Mouse (Mus musculus): ENCODE data around the gene Gm7073. TPM values are rescaled to one million over a fixed set of nuclear protein-coding genes. Genes with fewer than 3 reads are reported as not detected.
A peak's percentile ranks its signal among the peaks of the same experiment; 100 is the strongest.

Gm7073 gene
- polyA plus RNA-seq, 1 experiment from 2014 or later = not detected

DNA sequence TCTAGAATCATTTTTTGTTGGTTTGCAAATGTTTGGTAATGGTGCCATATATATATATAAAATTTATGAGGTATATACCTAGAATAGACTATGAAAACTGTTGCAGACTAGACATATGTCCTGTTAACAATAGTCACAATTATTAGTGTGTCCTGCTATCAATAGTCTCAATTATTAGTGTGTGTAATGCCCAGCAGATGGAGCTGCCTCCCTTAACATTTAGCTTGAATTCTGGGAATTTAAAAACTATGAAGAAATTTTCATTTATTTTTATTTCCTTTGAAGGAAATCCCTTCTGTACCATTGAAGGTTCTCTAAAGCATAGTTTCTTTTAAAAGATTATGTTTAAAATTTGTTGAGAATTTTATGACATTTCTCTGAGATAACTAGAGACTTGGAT, 43.7 kb downstream of the Gm7073 start:
- H3K9ac ChIP-seq = no peak overlapping the region
- no peak overlapping the region for H3K4me2 ChIP-seq (replicated peaks)
- H3K9me3 ChIP-seq = no peaks in the 10 kb centered on the region
- no peak overlapping the region for H3K27ac ChIP-seq
- H3K4me3 ChIP-seq = no peak overlapping the region
- no peaks in the 10 kb centered on the region for H3K27me3 ChIP-seq
- H3K36me3 ChIP-seq = no peaks in the 10 kb centered on the region
- ATAC-seq (ENCODE audit: insufficient number of reproducible peaks, insufficient read depth, low FRiP score, low TSS enrichment) = no peak
- H3K4me1 ChIP-seq = no peaks in the 10 kb centered on the region

- H3K27me3 ChIP-seq = no peaks in the 10 kb centered on the region
- no peak for ATAC-seq (ENCODE audit: insufficient number of reproducible peaks, insufficient read depth, low FRiP score, low TSS enrichment)
- H3K9ac ChIP-seq = no peak overlapping the region
- no peak overlapping the region for H3K4me3 ChIP-seq
- H3K4me1 ChIP-seq = no peaks in the 10 kb centered on the region
- no peak overlapping the region for H3K27ac ChIP-seq
- H3K9me3 ChIP-seq = no peaks in the 10 kb centered on the region
- WGBS = 7% methylated on average over 2 of the region's 2 CpGs
- H3K36me3 ChIP-seq = no peaks in the 10 kb centered on the region
- no peak overlapping the region for H3K4me2 ChIP-seq (replicated peaks)
Observed at GRCm38 (mm10) chrX:60463786-60464185, 75.3 kb downstream of the Gm7073 start.

- H3K36me3 ChIP-seq = no peaks in the 10 kb centered on the region
- 68% methylated on average over 4 of the region's 4 CpGs for whole genome bisulfite sequencing
- no peaks in the 10 kb centered on the region for H3K27me3 ChIP-seq
- H3K4me3 ChIP-seq = no peak overlapping the region
- H3K4me1 ChIP-seq = no peaks in the 10 kb centered on the region
- H3K9ac ChIP-seq = no peak overlapping the region
- ATAC-seq (ENCODE audit: insufficient number of reproducible peaks, insufficient read depth, low FRiP score, low TSS enrichment) = no peak
- H3K9me3 ChIP-seq = no peaks in the 10 kb centered on the region
- no peak overlapping the region for H3K4me2 ChIP-seq (replicated peaks)
- H3K27ac ChIP-seq = no peak overlapping the region
Observed at GRCm38 (mm10) chrX:60414563-60415111, 124.4 kb downstream of the Gm7073 start.

DNA sequence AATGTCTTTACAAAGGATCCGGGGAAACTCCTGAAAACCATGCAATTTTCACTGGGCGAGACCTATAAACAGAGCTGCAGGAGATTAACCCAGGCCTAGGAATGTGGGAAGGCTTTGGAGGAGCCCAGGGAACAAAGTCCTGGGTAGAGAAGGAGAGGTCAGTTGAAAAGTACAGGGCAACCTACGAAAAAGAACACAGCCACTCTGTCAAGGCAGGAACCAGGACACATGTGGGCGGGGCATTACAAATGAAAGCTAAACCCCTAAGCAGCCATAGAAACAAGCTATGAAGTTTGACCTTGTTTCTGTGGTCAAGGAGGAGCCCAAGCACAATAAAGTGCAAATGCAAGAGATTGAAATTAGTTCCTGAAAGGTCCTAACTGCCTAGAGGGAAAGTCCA, 133.4 kb downstream of the Gm7073 start:
- 57% methylated on average over 4 of the region's 4 CpGs for WGBS
- H3K9ac ChIP-seq = no peak overlapping the region
- no peaks in the 10 kb centered on the region for H3K36me3 ChIP-seq
- no peak for ATAC-seq (ENCODE audit: insufficient number of reproducible peaks, insufficient read depth, low FRiP score, low TSS enrichment)
- H3K4me1 ChIP-seq = no peaks in the 10 kb centered on the region
- no peak overlapping the region for H3K4me3 ChIP-seq
- H3K27me3 ChIP-seq = no peaks in the 10 kb centered on the region
- no peak overlapping the region for H3K4me2 ChIP-seq (replicated peaks)
- H3K27ac ChIP-seq = no peak overlapping the region
- no peaks in the 10 kb centered on the region for H3K9me3 ChIP-seq

- Histone ChIP-seq H3K4me1 (no peaks in the 10 kb centered on the region), H3K27ac (peak overlapping the region; percentile 91), H3K27me3 (no peaks in the 10 kb centered on the region), H3K4me2 (replicated peaks) (peak overlapping the region; percentile 32), H3K9ac (peak overlapping the region; percentile 81), H3K36me3 (no peaks in the 10 kb centered on the region), H3K9me3 (no peaks in the 10 kb centered on the region), H3K4me3 (peak overlapping the region; percentile 60)
- peak; percentile 96 for ATAC-seq (ENCODE audit: insufficient number of reproducible peaks, insufficient read depth, low FRiP score, low TSS enrichment)
- WGBS = 15% methylated on average over 17 of the region's 17 CpGs
Observed at GRCm38 (mm10) chrX:60404668-60405044, 134.4 kb downstream of the Gm7073 start.

DNA sequence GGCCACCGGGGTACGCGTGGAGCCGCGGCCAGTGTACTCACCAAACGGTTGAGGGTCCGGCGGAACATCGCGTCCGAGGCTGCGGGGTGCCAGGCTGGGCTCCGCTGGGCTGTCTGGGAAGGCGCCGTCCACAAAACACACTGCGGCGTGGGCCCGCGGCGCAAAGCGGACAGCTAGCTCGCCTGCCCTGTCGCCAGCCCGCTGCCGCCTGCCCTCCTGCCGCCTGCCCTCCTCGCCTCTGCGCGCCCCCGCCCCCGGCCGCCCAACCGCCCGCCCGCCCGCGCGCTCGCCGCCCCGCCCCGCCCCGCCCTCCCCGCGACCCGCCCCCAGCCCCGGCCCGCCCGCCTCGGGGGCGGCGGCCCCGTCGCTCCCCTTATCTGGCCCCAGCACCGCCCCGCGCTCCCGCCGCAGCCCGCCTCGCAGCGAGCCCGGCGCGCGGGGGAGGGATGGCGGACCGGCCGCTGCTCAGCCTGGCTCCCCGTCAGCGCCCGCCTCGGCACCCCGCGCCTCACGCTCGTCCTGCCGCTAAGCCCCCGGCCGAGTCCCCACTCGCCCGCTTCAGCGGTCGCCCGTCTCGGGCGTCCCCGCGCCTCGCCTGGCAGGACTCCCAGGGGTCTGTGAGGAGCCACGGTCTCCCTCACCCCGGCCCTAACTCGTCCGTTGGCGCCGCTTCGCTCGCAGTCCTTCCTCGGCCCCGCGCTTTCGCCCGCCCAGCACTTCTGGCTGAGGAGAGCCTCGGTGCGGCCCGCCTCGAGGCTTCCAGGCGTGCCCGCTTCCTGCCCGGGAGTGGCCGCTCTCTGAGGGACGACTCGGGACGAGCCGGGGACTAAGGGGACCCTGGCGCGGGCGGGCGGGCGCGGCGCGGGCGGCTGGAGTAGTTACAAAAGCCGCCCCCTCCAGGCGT, 135.0 kb downstream of the Gm7073 start:
- H3K27me3 ChIP-seq = no peaks in the 10 kb centered on the region
- H3K9ac ChIP-seq = peak overlapping the region; percentile 81
- no peaks in the 10 kb centered on the region for H3K9me3 ChIP-seq
- peak overlapping the region; percentile 60 for H3K4me3 ChIP-seq
- H3K4me2 ChIP-seq (replicated peaks) = peak overlapping the region; percentile 58
- peak; percentile 79 for ATAC-seq (ENCODE audit: insufficient number of reproducible peaks, insufficient read depth, low FRiP score, low TSS enrichment)
- no peaks in the 10 kb centered on the region for H3K4me1 ChIP-seq
- H3K27ac ChIP-seq = peak overlapping the region; percentile 91
- 21% methylated on average over 62 of the region's 126 CpGs for WGBS
- no peaks in the 10 kb centered on the region for H3K36me3 ChIP-seq

GRCm38 (mm10) chrX:60403062-60403763, 135.8 kb downstream of the Gm7073 start:
- Histone ChIP-seq H3K4me2 (replicated peaks) (peak overlapping the region; percentile 58), H3K9ac (peak overlapping the region; percentile 61), H3K27ac (no peak overlapping the region), H3K9me3 (no peaks in the 10 kb centered on the region), H3K4me3 (peak overlapping the region; percentile 60), H3K27me3 (no peaks in the 10 kb centered on the region), H3K36me3 (no peaks in the 10 kb centered on the region), H3K4me1 (no peaks in the 10 kb centered on the region)
- 24% methylated on average over 36 of the region's 46 CpGs for WGBS
- peak; percentile 8; the same call in 1 of the 2 replicates for ATAC-seq (ENCODE audit: insufficient number of reproducible peaks, insufficient read depth, low FRiP score, low TSS enrichment)

GRCm38 (mm10) chrX:60394292-60394691, 144.8 kb downstream of the Gm7073 start:
- no peak for ATAC-seq (ENCODE audit: insufficient number of reproducible peaks, insufficient read depth, low FRiP score, low TSS enrichment)
- H3K4me3 ChIP-seq = no peak overlapping the region
- no peaks in the 10 kb centered on the region for H3K36me3 ChIP-seq
- H3K9me3 ChIP-seq = no peaks in the 10 kb centered on the region
- H3K27me3 ChIP-seq = no peaks in the 10 kb centered on the region
- WGBS = 67% methylated on average over 4 of the region's 4 CpGs
- H3K27ac ChIP-seq = no peak overlapping the region
- H3K9ac ChIP-seq = no peak overlapping the region
- no peak overlapping the region for H3K4me2 ChIP-seq (replicated peaks)
- H3K4me1 ChIP-seq = no peaks in the 10 kb centered on the region

- no peak overlapping the region for H3K27ac ChIP-seq
- no peaks in the 10 kb centered on the region for H3K4me1 ChIP-seq
- H3K9ac ChIP-seq = no peak overlapping the region
- no peak overlapping the region for H3K4me3 ChIP-seq
- WGBS = 97% methylated on average over 1 of the region's 1 CpGs
- H3K4me2 ChIP-seq (replicated peaks) = no peak overlapping the region
- H3K36me3 ChIP-seq = no peaks in the 10 kb centered on the region
- no peak for ATAC-seq (ENCODE audit: insufficient number of reproducible peaks, insufficient read depth, low FRiP score, low TSS enrichment)
- H3K27me3 ChIP-seq = no peaks in the 10 kb centered on the region
- no peaks in the 10 kb centered on the region for H3K9me3 ChIP-seq
Observed at GRCm38 (mm10) chrX:60386852-60387251, 152.2 kb downstream of the Gm7073 start.

MicroRNAs encoded within 50 kb of the gene (microRNA counts, 519-probe panel; counts per million panel counts)
- microRNA mmu-miR-505 = 460 counts per million, percentile 65 among the panel's probes with 10 or more counts

Small RNA genes within 50 kb of the gene (microRNA-seq; reads per million reads assigned to microRNA genes)
- 174 reads per million, percentile 60 among the genes with 10 or more reads in this experiment for gene Mir505

Other genes starting within 250 kb of the Gm7073 start
- 12.4 and 13.5 TPM in 2 replicates for gene Atp11c, start 53.4 kb upstream of the Gm7073 start, polyA plus RNA-seq (2016; fragmentation: Nextera tagmentation; extraction: Ambion mirVana)

Data from embryonic facial prominence, embryonic 12.5 days (tissue).